Mouse (Mus musculus): ENCODE measurements at regions not wholly inside any gene's neighbourhood (a gene's known extent, or its start where the extent isn't known, plus 50 kb on each side); places are given as distances from the start of the nearest gene placed in this dataset.

DNA sequence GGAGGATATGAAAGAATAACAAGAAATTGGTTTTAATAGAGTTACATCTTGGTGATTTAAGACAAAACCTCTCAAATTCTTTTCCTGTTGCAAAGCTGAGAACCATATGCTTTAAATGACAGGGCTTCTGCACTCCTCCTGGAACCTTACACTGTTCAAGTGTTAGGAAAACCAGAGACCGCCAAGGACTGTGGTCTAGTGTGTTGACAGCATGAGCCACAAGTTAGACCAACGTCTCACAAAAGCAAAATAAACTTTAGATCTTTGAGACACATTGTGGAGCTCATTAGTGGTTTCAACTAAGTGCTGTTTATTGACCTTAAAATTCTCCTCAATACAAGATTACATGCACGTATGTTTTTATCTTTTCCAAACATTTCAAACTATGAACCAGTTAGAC, 402.9 kb upstream of the Kif18a start:
- no peak for DNase-seq (ENCODE audit: extremely low read depth, insufficient read length, low spot score)

GRCm38 (mm10) chr2:108904121-108904733, 376.3 kb upstream of the Kif18a start:
- no peak for DNase-seq (ENCODE audit: extremely low read depth, insufficient read length, low spot score)

GRCm38 (mm10) chr2:108913555-108913954, 367.0 kb upstream of the Kif18a start:
- no peak for DNase-seq (ENCODE audit: extremely low read depth, insufficient read length, low spot score)

- no peak for DNase-seq (ENCODE audit: extremely low read depth, insufficient read length, low spot score)
Observed at GRCm38 (mm10) chr2:108913967-108914366, 366.6 kb upstream of the Kif18a start.

GRCm38 (mm10) chr2:108919500-108920045, 361.0 kb upstream of the Kif18a start:
- no peak for DNase-seq (ENCODE audit: extremely low read depth, insufficient read length, low spot score)

DNA sequence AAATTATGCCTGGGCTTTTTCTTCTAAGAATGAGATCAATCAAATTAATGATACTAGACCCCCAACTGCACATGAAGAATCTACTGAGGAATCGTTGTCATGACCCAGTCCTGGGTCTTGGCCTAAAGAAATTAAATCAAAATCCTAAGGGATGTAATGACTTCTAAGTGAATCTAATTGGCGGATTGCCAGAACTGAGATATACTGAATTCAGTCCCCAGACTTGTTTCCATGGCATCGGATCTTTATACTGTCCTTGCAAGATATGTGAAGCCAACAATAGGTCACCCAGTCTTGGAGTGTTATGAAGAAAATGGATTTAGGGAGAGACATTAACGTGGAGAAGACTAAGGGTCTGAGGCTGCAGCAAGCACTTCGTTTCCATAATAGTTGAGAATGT, 360.4 kb upstream of the Kif18a start:
- DNase-seq (ENCODE audit: extremely low read depth, insufficient read length, low spot score): no peak

- no peak for DNase-seq (ENCODE audit: extremely low read depth, insufficient read length, low spot score)
Observed at GRCm38 (mm10) chr2:108935981-108936762, 344.4 kb upstream of the Kif18a start.

DNA sequence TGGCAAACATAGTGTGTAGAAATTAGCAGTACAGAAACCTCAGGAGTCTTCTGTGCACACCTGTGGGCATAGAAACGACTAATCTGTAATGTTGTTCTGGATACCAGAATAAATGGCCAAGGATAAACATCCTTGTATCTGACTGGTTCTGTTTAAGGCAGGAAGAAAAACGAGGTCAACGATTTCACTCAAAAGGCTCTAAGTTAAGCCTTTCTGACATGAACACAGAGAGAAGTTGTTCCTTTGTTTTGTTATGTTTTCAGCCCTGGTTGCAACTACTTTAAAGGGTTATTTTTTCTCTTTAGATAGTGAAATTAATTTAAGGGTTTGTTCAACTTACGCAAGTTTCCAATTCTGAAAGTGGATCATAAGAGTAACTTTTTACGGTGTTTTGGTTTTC, 299.6 kb upstream of the Kif18a start:
- DNase-seq (ENCODE audit: extremely low read depth, insufficient read length, low spot score): no peak

GRCm38 (mm10) chr2:109016223-109016622, 264.3 kb upstream of the Kif18a start:
- DNase-seq (ENCODE audit: extremely low read depth, insufficient read length, low spot score): no peak

DNA sequence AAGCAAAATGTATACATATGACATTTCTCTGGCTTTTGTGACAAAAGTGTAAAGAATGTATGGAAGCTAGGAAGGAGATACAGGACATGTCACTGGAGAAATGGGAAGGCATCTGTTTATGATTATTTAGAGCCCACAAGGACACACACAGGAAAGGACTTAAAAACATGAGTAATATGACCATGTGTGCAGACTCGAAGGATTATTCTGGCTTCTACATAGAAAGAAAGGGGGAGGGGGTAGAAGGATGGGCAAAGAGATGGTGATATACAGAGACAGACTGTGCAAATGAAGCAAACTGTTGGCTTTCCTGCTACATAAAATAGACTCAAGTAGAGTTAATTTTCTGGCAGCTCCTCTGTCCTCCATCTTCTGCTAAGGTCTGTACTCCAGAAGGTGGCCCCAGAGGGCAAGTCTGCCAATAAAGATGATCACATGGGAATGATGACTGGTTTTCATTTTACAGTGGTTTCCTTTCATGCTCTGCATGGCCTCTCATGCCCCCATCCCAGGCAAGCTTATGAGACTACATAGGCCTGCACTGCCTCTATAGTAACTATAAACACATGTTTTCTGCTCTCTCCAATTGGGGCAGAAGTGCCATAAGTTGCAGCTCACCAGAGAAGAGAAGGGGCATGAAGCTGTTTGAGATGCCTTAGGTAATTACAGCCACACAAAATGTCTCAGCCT, 263.4 kb upstream of the Kif18a start:
- DNase-seq (ENCODE audit: extremely low read depth, insufficient read length, low spot score): no peak

DNA sequence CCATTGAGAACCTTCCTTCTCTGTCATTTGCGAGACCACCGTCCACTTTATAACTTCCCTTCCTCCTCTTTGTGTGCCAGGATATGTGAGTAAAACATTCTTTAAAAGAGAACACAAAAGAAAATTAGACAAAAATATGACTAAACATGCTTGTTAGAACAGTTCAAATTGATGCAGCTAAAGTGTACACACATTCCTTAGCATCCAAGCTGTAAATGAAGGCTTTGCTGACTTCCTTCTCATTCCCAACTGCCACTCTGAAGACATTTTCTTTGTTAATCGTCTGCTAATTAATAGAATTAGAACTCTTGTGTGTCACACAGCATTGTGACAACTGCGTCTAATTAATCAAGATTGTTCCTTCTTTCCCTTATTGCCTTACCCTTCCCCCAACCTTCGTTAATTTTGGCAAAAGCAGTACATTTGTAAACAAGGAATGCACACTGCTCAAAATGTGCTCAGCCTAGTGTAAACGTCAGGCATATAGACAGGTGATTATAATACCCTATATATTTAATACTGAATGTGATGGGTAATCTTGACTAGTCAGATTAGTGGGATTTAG, 242.3 kb upstream of the Kif18a start:
- DNase-seq (ENCODE audit: extremely low read depth, insufficient read length, low spot score): no peak
